Mouse (Mus musculus): Measurements from ENCODE around the gene Olfr33.

DNA sequence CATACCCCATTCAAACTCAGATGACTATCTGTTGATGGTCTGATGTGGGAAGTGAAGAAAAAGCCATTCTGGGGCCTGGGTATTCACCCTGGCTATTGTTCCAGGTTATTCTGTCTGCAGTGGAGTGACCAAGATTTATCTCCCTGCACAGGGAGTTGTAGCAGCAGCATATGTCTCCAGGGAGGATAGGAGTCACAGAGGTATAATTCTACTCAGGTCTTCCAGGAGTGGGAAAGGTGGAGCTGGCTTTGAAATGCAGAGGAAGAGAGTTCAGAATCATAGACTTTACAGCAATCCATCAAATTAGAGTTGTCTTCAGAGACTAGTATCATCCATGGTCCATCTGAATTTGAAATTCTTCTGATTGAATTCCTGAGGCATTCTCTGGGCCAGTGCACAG lies 8.5 kb upstream of the Olfr33 start, which contains the start of gene Olfr559:
- no peak for TF ChIP-seq EP300 (IDR thresholded peaks at IDR 0.05; ENCODE audit: low read depth)
- TF ChIP-seq CTCF (IDR thresholded peaks at IDR 0.05; ENCODE audit: low read depth), result no peak

All from liver, embryonic 14.5 days (tissue).